Mouse (Mus musculus) forebrain, embryonic 12.5 days (tissue): Measurements from ENCODE around the gene Themis2. TPM values are rescaled to one million over a fixed set of nuclear protein-coding genes. Genes with fewer than 3 reads are reported as not detected.
A peak's percentile ranks its signal among the peaks of the same experiment; 100 is the strongest.
"Not testable (repeated sequence)": the region's sequence is repeated elsewhere in the genome, so short reads cannot be mapped to it uniquely, and the experiment has no call there.

ENCODE experiments used
- ATAC-seq: fragments of 200-750 bp; cut with Nextera tagmentation; 2 replicates; pipeline ENCODE4 v1.8.0; 2017; ENCODE audit warnings: moderate TSS enrichment; ENCODE audit not compliant: low FRiP score
- H3K27ac ChIP-seq: fragments of 300-500 bp; sonication (generic); 2 replicates; pipeline ENCODE4 v1.5.1; 2016; ENCODE audit warnings: mild to moderate bottlenecking
- H3K27me3 ChIP-seq: fragments of 300-500 bp; sonication (generic); 2 replicates; pipeline ENCODE4 v1.6.1; 2016; ENCODE audit warnings: mild to moderate bottlenecking
- H3K36me3 ChIP-seq: fragments of 300-500 bp; sonication (generic); replicated peaks from 2 replicates; pipeline ENCODE4 v1.6.1; 2016; ENCODE audit warnings: mild to moderate bottlenecking
- H3K4me1 ChIP-seq: fragments of 300-500 bp; sonication (generic); 2 replicates; pipeline ENCODE4 v1.6.1; 2016
- H3K4me2 ChIP-seq: fragments of 300-500 bp; sonication (generic); 2 replicates; pipeline ENCODE4 v1.6.1; 2016; ENCODE audit warnings: mild to moderate bottlenecking, moderate library complexity
- H3K4me3 ChIP-seq: fragments of 300-500 bp; sonication (generic); replicated peaks from 2 replicates; pipeline ENCODE4 v1.5.1; 2016; ENCODE audit warnings: mild to moderate bottlenecking
- H3K9ac ChIP-seq: fragments of 300-500 bp; sonication (generic); 2 replicates; pipeline ENCODE4 v1.6.1; 2016; ENCODE audit warnings: mild to moderate bottlenecking
- H3K9me3 ChIP-seq: fragments of 300-500 bp; sonication (generic); 2 replicates; pipeline ENCODE4 v1.6.1; 2016
- WGBS: fragments of 180-500 bp; shearing (Covaris S2); methylation state at CpG from one replicate; pipeline ENCODE4 v1.1.7; 2016; 5-methylcytosine and 5-hydroxymethylcytosine counted together
- polyA plus RNA-seq: library from polyadenylated mRNA; unstranded; fragments of >200 nt; fragmentation: Nextera tagmentation; extraction: Ambion mirVana; gene quantifications from 2 replicates; pipeline ENCODE4 v1.2.1, GENCODE M21; 2016

The Themis2 gene
- polyA plus RNA-seq, 1 experiment from 2014 or later, result 0.29 TPM

- ATAC-seq, result peak; percentile 97
- H3K27ac ChIP-seq, result peak within 1 kb of the TSS; percentile 50; the same call in 1 of the 2 replicates
- WGBS, result under 1% methylated on average over 70 of the region's 71 CpGs
Observed at GRCm38 (mm10) chr4:132767914-132768876, 28.0 kb downstream of the Themis2 start, which contains the start of gene Rpa2. TSS of gene Rpa2 (plus strand) at chr4:132768332.

GRCm38 (mm10) chr4:132763125-132763524 lies 33.1 kb downstream of the Themis2 start:
- H3K4me2 ChIP-seq, H3K9ac ChIP-seq, H3K27ac ChIP-seq, H3K4me3 ChIP-seq, ATAC-seq, H3K4me1 ChIP-seq, H3K36me3 ChIP-seq, H3K27me3 ChIP-seq, H3K9me3 ChIP-seq: not testable (repeated sequence)
- 92% methylated on average over 3 of the region's 3 CpGs for WGBS

More at GRCm38 (mm10) chr4:132767914-132768876, 28.0 kb downstream of the Themis2 start, which contains the start of gene Rpa2:
- peak within 1 kb of the TSS; percentile 82 for H3K4me2 ChIP-seq
- H3K4me1 ChIP-seq, result peaks cover 14% of the 10 kb centered on the region
- H3K27me3 ChIP-seq, result no peaks in the 10 kb centered on the region
- H3K4me3 ChIP-seq, result peak within 1 kb of the TSS; percentile 89
- peaks cover 28% of the 10 kb centered on the region for H3K36me3 ChIP-seq
- H3K9me3 ChIP-seq, result no peaks in the 10 kb centered on the region
- peak within 1 kb of the TSS; percentile 80 for H3K9ac ChIP-seq

GRCm38 (mm10) chr4:132762602-132763001 lies 33.6 kb downstream of the Themis2 start:
- H3K4me2 ChIP-seq, result no peak overlapping the region
- no peak overlapping the region for H3K4me3 ChIP-seq
- no peaks in the 10 kb centered on the region for H3K36me3 ChIP-seq
- H3K9me3 ChIP-seq, result no peaks in the 10 kb centered on the region
- H3K4me1 ChIP-seq, result peaks cover 1% of the 10 kb centered on the region; the same call in 1 of the 2 replicates
- H3K9ac ChIP-seq, result no peak overlapping the region
- WGBS, result 79% methylated on average over 6 of the region's 6 CpGs
- peaks cover 6% of the 10 kb centered on the region for H3K27me3 ChIP-seq
- ATAC-seq, result no peak
- H3K27ac ChIP-seq, result no peak overlapping the region

- H3K9ac ChIP-seq, result no peak overlapping the region
- WGBS, result 78% methylated on average over 3 of the region's 3 CpGs
- H3K9me3 ChIP-seq, result no peaks in the 10 kb centered on the region
- H3K4me3 ChIP-seq, result no peak overlapping the region
- H3K36me3 ChIP-seq, result no peaks in the 10 kb centered on the region
- ATAC-seq, result no peak
- no peak overlapping the region for H3K4me2 ChIP-seq
- H3K27me3 ChIP-seq, result peaks cover 16% of the 10 kb centered on the region
- no peak overlapping the region for H3K27ac ChIP-seq
- H3K4me1 ChIP-seq, result peaks cover 4% of the 10 kb centered on the region
Observed at GRCm38 (mm10) chr4:132760296-132760695, 35.9 kb downstream of the Themis2 start.

GRCm38 (mm10) chr4:132757633-132758351 lies 38.4 kb downstream of the Themis2 start:
- Histone ChIP-seq H3K4me2 (no peak overlapping the region), H3K4me1 (peaks cover 4% of the 10 kb centered on the region)

GRCm38 (mm10) chr4:132756974-132757373 lies 39.2 kb downstream of the Themis2 start, which contains the start of gene Smpdl3b:
TSS of gene Smpdl3b (minus strand) at chr4:132757252.
- Histone ChIP-seq H3K9ac (peak within 1 kb of the TSS; percentile 56), H3K4me3 (peak within 1 kb of the TSS; percentile 39), H3K36me3 (no peaks in the 10 kb centered on the region), H3K4me2 (peak within 1 kb of the TSS; percentile 70), H3K27me3 (peaks cover 16% of the 10 kb centered on the region), H3K27ac (no peak within 1 kb of the TSS), H3K4me1 (peaks cover 4% of the 10 kb centered on the region), H3K9me3 (no peaks in the 10 kb centered on the region)
- peak; percentile 74; the same call in 1 of the 2 replicates for ATAC-seq
- WGBS, result 1% methylated on average over 22 of the region's 22 CpGs

More at GRCm38 (mm10) chr4:132757633-132758351, 38.4 kb downstream of the Themis2 start:
- no peak overlapping the region for H3K27ac ChIP-seq
- no peaks in the 10 kb centered on the region for H3K9me3 ChIP-seq
- H3K36me3 ChIP-seq, result no peaks in the 10 kb centered on the region
- no peak overlapping the region for H3K9ac ChIP-seq
- peaks cover 16% of the 10 kb centered on the region for H3K27me3 ChIP-seq
- ATAC-seq, result no peak
- WGBS, result 85% methylated on average over 7 of the region's 7 CpGs
- no peak overlapping the region for H3K4me3 ChIP-seq

- Histone ChIP-seq H3K9ac (no peak overlapping the region), H3K4me2 (no peak overlapping the region), H3K36me3 (no peaks in the 10 kb centered on the region), H3K9me3 (no peaks in the 10 kb centered on the region), H3K27me3 (peaks cover 13% of the 10 kb centered on the region), H3K4me1 (peaks cover 4% of the 10 kb centered on the region), H3K27ac (no peak overlapping the region), H3K4me3 (no peak overlapping the region)
- no peak for ATAC-seq
- WGBS, result 74% methylated on average over 6 of the region's 6 CpGs
Observed at GRCm38 (mm10) chr4:132752992-132753391, 43.2 kb downstream of the Themis2 start.

GRCm38 (mm10) chr4:132749258-132749982 lies 46.8 kb downstream of the Themis2 start:
- Histone ChIP-seq H3K9ac (no peak overlapping the region), H3K27me3 (no peaks in the 10 kb centered on the region), H3K9me3 (no peaks in the 10 kb centered on the region), H3K27ac (no peak overlapping the region), H3K4me3 (no peak overlapping the region), H3K4me2 (no peak overlapping the region), H3K36me3 (no peaks in the 10 kb centered on the region), H3K4me1 (0 out of 2 replicates have a peak, but pooled peaks cover 2% of the 10 kb centered on the region)
- 79% methylated on average over 6 of the region's 6 CpGs for WGBS
- no peak for ATAC-seq

GRCm38 (mm10) chr4:132748778-132749177 lies 47.4 kb downstream of the Themis2 start:
- Histone ChIP-seq H3K27ac (no peak overlapping the region), H3K4me2 (no peak overlapping the region), H3K27me3 (no peaks in the 10 kb centered on the region), H3K9ac (no peak overlapping the region), H3K4me3 (no peak overlapping the region), H3K36me3 (no peaks in the 10 kb centered on the region), H3K4me1 (0 out of 2 replicates have a peak, but pooled peaks cover 8% of the 10 kb centered on the region), H3K9me3 (no peaks in the 10 kb centered on the region)
- 92% methylated on average over 4 of the region's 4 CpGs for WGBS
- ATAC-seq, result no peak

GRCm38 (mm10) chr4:132747664-132748259 lies 48.4 kb downstream of the Themis2 start:
- 76% methylated on average over 9 of the region's 9 CpGs for WGBS
- no peak for ATAC-seq

GRCm38 (mm10) chr4:132746911-132747517 lies 49.2 kb downstream of the Themis2 start:
- Histone ChIP-seq H3K4me2 (no peak overlapping the region), H3K9me3 (no peaks in the 10 kb centered on the region), H3K27me3 (no peaks in the 10 kb centered on the region), H3K9ac (no peak overlapping the region), H3K36me3 (no peaks in the 10 kb centered on the region), H3K4me1 (0 out of 2 replicates have a peak, but pooled peaks cover 9% of the 10 kb centered on the region), H3K27ac (no peak overlapping the region), H3K4me3 (no peak overlapping the region)
- 90% methylated on average over 9 of the region's 9 CpGs for WGBS
- no peak for ATAC-seq

More at GRCm38 (mm10) chr4:132747664-132748259, 48.4 kb downstream of the Themis2 start:
- H3K4me1 ChIP-seq, result 0 out of 2 replicates have a peak, but pooled peaks cover 9% of the 10 kb centered on the region
- no peak overlapping the region for H3K27ac ChIP-seq
- H3K27me3 ChIP-seq, result no peaks in the 10 kb centered on the region
- H3K4me3 ChIP-seq, result no peak overlapping the region
- H3K9ac ChIP-seq, result no peak overlapping the region
- no peaks in the 10 kb centered on the region for H3K9me3 ChIP-seq
- no peaks in the 10 kb centered on the region for H3K36me3 ChIP-seq
- no peak overlapping the region for H3K4me2 ChIP-seq
